Mouse (Mus musculus) lung, embryonic 15.5 days (tissue): Measurements from ENCODE around the gene Diras1. TPM values are rescaled to one million over a fixed set of nuclear protein-coding genes. Genes with fewer than 3 reads are reported as not detected.

Source experiments
- ATAC-seq: fragments of 200-750 bp; cut with Nextera tagmentation; 2 replicates; pipeline ENCODE4 v1.8.0; 2017; ENCODE audit warnings: moderate number of reproducible peaks, borderline replicate concordance; ENCODE audit not compliant: low FRiP score, low TSS enrichment; ENCODE audit errors: extremely low read depth
- H3K27ac ChIP-seq: fragments of 300-500 bp; sonication (generic); 2 replicates; pipeline ENCODE4 v1.5.1; 2015; ENCODE audit warnings: moderate library complexity, mild to moderate bottlenecking, inconsistent platforms
- H3K27me3 ChIP-seq: fragments of 300-500 bp; sonication (generic); 2 replicates; pipeline ENCODE4 v1.6.1; 2015; ENCODE audit warnings: inconsistent platforms
- H3K36me3 ChIP-seq: fragments of 300-500 bp; sonication (generic); 2 replicates; pipeline ENCODE4 v1.6.1; 2015; ENCODE audit warnings: inconsistent platforms
- H3K4me1 ChIP-seq: fragments of 300-500 bp; sonication (generic); 2 replicates; pipeline ENCODE4 v1.6.1; 2015; ENCODE audit warnings: inconsistent platforms
- H3K4me2 ChIP-seq: fragments of 300-500 bp; sonication (generic); 2 replicates; pipeline ENCODE4 v1.6.1; 2015; ENCODE audit warnings: inconsistent platforms, mild to moderate bottlenecking, moderate library complexity
- H3K4me3 ChIP-seq: fragments of 300-500 bp; sonication (generic); 2 replicates; pipeline ENCODE4 v1.5.1; 2015; ENCODE audit warnings: mild to moderate bottlenecking, inconsistent platforms
- H3K9ac ChIP-seq: fragments of 300-500 bp; sonication (generic); 2 replicates; pipeline ENCODE4 v1.6.1; 2015; ENCODE audit warnings: inconsistent platforms
- H3K9me3 ChIP-seq: fragments of 300-500 bp; sonication (generic); 2 replicates; pipeline ENCODE4 v1.6.1; 2016; ENCODE audit warnings: inconsistent platforms
- WGBS: fragments of 180-500 bp; shearing (Covaris S2); methylation state at CpG from one replicate; pipeline ENCODE4 v1.1.7; 2015; 5-methylcytosine and 5-hydroxymethylcytosine counted together
- polyA plus RNA-seq: library from polyadenylated mRNA; unstranded; fragments of >200 nt; fragmentation: Nextera tagmentation; extraction: Ambion mirVana; gene quantifications from 2 replicates; pipeline ENCODE4 v1.2.1, GENCODE M21; 2015

Diras1 gene
- polyA plus RNA-seq, 1 experiment from 2014 or later = 0.30 TPM

DNA sequence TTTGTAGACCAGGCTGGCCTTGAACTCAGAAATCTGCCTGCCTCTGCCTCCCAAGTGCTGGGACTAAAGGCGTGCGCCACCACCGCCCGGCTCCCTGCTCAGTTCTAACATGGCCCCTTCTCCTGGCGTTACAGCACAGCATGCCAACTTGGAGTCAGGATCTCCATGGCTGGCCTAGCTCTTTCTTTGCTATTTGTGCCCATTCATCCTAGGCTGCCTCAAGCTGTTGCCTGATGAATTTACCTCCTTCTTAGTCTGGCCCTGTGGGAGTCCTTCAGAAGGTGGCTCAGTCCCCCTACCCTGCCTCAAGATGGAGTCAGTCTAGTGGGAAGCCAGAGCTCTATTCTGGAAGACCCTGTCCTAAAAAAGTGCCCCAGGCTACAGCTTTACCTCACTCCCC is 1.4 kb upstream of the Diras1 start:
- H3K4me2 ChIP-seq = no peak overlapping the region
- no peak overlapping the region for H3K9ac ChIP-seq
- no peaks in the 10 kb centered on the region for H3K9me3 ChIP-seq
- H3K27me3 ChIP-seq = peaks cover 43% of the 10 kb centered on the region
- WGBS = 89% methylated on average over 5 of the region's 5 CpGs
- no peak overlapping the region for H3K4me3 ChIP-seq
- H3K27ac ChIP-seq = no peak overlapping the region
- peaks cover 5% of the 10 kb centered on the region for H3K4me1 ChIP-seq
- peaks cover 2% of the 10 kb centered on the region; the same call in 1 of the 2 replicates for H3K36me3 ChIP-seq
- ATAC-seq = no peak

DNA sequence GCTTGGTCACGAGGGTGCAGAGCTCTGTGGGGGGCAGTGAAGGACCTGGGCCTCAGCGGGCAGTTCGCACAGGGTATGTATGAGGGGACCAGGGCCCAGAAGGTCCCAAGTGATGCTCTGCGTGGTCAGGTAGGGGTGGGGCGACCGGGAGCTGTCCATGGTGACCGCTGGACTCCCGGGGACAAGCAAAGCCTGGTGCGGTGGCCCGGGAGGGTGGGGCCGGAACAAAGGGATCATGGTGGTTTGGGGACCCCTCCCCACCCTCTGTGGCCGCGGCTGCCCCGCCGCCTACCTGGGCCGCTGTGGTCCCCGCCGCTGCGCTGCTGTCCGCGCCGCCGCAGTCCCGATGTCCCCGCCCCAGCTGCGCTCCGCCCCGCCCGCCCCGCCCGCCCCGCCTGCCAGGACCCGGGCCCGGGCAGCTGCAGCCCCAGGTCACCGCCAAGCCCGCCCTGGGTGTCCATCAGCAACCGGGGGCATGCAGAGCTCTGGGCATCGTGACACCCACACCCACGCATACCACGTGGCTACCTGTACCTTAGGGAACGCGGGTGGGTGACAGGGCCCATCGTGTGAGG is 328 bp downstream of the Diras1 start:
- Histone ChIP-seq H3K9ac (no peak overlapping the region), H3K36me3 (no peaks in the 10 kb centered on the region), H3K27ac (no peak overlapping the region), H3K4me2 (peak overlapping the region; percentile 51), H3K27me3 (peaks cover 52% of the 10 kb centered on the region), H3K4me1 (peaks cover 5% of the 10 kb centered on the region), H3K9me3 (no peaks in the 10 kb centered on the region), H3K4me3 (peak overlapping the region; percentile 24)
- peak; percentile 6; the same call in 1 of the 2 replicates for ATAC-seq
- 3% methylated on average over 24 of the region's 43 CpGs for WGBS

DNA sequence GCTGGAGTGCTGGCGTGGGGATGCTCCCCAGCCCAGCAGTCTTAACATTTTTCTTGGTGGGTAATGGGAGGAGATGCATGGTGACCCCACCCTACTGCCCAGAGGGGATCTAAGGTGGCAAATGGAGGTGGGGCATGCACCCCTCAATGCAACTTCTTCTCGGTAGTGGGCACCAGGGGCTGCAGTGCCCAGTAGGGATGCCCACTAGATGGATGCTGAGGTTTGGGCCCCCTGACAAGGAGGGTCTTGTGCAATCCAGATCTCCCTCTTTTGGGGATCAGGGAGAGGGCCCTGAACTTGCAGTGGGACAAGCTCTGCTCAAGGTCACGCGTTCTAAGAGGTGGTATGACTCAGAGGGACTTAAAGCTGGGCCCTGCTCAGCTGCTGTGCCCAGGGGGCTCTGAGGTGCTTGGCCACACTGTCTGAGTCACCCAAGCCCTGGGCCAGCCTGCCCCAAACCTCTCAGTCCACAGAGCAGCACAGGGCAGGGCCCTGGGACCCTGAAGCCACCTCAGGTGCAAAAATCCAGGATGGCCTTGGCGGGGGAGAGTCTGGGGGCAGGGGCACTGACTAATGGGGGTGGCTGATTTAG is 1.0 kb downstream of the Diras1 start:
- ATAC-seq = no peak
- no peak overlapping the region for H3K4me2 ChIP-seq
- H3K27ac ChIP-seq = no peak overlapping the region
- no peak overlapping the region for H3K4me3 ChIP-seq
- no peaks in the 10 kb centered on the region for H3K9me3 ChIP-seq
- no peak overlapping the region for H3K9ac ChIP-seq
- H3K27me3 ChIP-seq = peaks cover 52% of the 10 kb centered on the region
- peaks cover 5% of the 10 kb centered on the region for H3K4me1 ChIP-seq
- 69% methylated on average over 5 of the region's 5 CpGs for WGBS
- H3K36me3 ChIP-seq = no peaks in the 10 kb centered on the region

DNA sequence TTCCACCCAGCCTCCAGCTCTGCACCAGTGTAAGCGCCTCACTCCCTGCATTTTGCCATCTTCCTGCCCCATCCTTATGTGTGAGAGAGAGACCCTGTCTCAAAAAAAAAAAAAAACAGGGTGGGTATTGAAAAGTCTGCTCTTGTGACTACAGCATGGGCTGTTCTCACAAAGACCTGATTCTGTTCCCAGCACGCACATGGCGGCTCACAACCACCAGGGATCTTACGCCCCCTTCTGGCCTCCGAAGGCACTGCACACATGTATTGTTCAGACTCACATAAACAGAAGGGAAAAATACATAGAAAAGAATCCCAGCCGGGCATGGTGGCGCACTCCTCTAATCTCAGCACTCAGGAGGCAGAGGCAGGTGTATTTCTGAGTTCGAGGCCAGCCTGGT is 2.7 kb downstream of the Diras1 start:
- H3K27ac ChIP-seq = no peak overlapping the region
- 51% methylated on average over 8 of the region's 8 CpGs for WGBS
- no peak overlapping the region for H3K4me2 ChIP-seq
- H3K9me3 ChIP-seq = no peaks in the 10 kb centered on the region
- H3K36me3 ChIP-seq = no peaks in the 10 kb centered on the region
- no peak overlapping the region for H3K4me3 ChIP-seq
- H3K27me3 ChIP-seq = peaks cover 52% of the 10 kb centered on the region
- peaks cover 5% of the 10 kb centered on the region for H3K4me1 ChIP-seq
- no peak for ATAC-seq
- no peak overlapping the region for H3K9ac ChIP-seq

DNA sequence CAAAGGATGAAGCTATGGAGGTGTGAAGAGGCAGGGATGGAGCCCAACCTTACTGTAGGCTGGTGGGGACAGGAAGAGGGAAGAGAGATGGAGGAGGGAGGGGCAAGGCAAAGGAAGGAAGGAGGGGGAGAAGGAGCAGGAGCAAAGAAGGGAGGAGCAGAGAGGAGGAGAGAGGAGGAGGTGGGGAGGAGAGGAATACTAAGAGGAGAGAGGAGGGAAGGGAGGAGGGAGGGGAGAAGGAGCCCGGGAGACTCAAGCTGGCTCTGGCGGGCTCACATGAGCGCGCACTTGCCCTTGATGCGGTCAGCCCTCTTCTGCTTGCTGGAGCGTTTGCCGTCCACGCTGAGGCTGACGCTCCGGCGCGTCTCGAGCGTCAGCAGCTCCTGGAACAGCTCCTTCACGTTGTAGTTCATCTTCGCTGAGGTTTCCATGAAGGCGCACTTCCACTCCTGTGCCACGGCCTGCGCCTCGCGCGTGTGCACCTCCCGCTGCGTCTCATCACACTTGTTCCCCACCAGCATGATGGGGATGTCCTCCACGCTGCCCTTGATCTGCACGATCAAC is 3.8 kb downstream of the Diras1 start:
- H3K9ac ChIP-seq = no peak overlapping the region
- peaks cover 5% of the 10 kb centered on the region for H3K4me1 ChIP-seq
- no peak overlapping the region for H3K27ac ChIP-seq
- ATAC-seq = no peak
- H3K4me2 ChIP-seq = no peak overlapping the region
- 8% methylated on average over 25 of the region's 26 CpGs for WGBS
- peaks cover 52% of the 10 kb centered on the region for H3K27me3 ChIP-seq
- no peak overlapping the region for H3K4me3 ChIP-seq
- no peaks in the 10 kb centered on the region for H3K36me3 ChIP-seq
- H3K9me3 ChIP-seq = no peaks in the 10 kb centered on the region

DNA sequence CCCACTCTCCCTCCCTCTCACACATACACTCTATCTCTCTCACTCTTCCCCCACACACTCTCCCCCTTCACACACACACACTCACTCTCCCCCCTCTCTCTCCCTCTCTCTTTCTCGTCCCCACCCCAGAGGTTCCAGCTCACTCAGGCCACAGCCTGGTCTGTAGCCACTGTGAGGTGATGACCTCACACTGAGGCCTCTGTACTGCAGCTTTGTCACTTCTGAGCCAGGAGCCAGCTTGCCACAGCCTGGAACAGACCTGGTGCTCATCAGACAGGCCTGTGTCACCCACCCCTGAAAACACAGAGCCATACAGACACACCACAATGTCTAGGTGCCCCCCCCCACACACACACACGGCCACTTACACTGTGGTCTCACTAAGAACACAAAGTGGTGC is 5.3 kb downstream of the Diras1 start:
- peaks cover 40% of the 10 kb centered on the region for H3K27me3 ChIP-seq
- peaks cover 5% of the 10 kb centered on the region for H3K4me1 ChIP-seq
- WGBS = 41% methylated on average over 2 of the region's 2 CpGs
- no peak overlapping the region for H3K27ac ChIP-seq
- ATAC-seq = no peak
- no peak overlapping the region for H3K4me3 ChIP-seq
- H3K4me2 ChIP-seq = no peak overlapping the region
- H3K36me3 ChIP-seq = no peaks in the 10 kb centered on the region
- H3K9ac ChIP-seq = no peak overlapping the region
- no peaks in the 10 kb centered on the region for H3K9me3 ChIP-seq

DNA sequence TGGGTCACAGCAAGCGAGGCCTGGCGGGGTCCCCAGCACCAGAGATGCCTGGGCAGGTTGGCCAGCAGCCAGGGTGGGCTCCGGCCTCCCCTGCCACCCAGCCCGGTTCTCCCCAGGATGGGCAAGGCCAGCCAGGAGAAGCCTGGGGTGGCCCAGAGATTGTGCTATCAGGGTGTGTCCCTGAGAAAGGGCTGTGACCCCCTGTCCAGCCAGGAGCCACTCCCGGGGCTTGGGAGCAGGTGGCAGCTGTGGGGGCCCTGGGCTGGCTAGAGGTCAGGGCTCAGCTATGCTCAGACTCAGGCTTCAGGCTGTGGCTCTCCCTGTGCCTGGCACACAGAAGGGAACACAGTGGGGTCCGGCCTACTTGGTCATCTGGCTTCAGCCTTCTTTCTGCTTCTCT is 5.8 kb downstream of the Diras1 start:
- Histone ChIP-seq H3K4me3 (no peak overlapping the region), H3K9ac (no peak overlapping the region), H3K27me3 (peaks cover 35% of the 10 kb centered on the region), H3K4me2 (no peak overlapping the region), H3K4me1 (0 out of 2 replicates have a peak, but pooled peaks cover 4% of the 10 kb centered on the region), H3K9me3 (no peaks in the 10 kb centered on the region), H3K36me3 (no peaks in the 10 kb centered on the region), H3K27ac (no peak overlapping the region)
- no peak for ATAC-seq
- 66% methylated on average over 6 of the region's 6 CpGs for WGBS

DNA sequence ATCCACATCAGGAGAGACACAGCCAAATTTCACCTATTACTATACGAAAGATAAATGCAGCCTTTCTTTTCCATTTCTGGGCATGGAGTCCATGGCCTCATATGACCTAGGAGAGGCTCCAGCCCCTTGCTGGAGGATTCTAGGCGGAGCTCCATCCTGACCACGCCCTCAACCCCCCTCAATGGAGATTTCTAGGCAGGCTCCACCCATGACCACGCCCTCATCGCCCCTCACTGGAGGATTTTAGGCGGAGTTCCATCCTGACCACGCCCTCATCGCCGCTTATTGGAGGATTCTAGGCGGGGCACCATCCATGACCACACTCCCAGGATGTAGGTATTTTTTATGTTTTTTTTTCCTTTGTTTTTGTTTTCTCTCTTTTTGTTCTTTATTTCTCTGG is 7.1 kb downstream of the Diras1 start:
- 36% methylated on average over 10 of the region's 10 CpGs for WGBS
- Histone ChIP-seq H3K27ac (no peak overlapping the region), H3K36me3 (no peaks in the 10 kb centered on the region)

DNA sequence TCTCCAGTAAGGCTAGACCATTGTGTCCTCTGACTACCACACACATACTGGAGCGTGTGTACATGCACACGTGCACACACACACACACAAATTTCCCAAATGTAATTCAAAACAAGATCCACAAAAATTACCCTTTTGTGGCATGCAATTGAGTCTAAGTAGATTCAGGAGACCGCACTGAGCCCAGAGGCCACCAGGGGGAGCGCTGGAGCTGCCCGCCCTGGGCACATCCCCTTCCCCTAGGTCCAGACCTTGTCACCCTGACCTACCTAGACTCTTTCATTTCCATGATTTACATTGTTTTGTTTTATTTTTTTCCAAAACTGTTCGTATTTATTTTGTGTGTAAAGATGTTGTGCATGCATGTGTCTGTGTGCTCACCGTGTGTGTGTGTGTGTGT is 8.8 kb downstream of the Diras1 start:
- Histone ChIP-seq H3K9ac (no peak overlapping the region), H3K36me3 (no peaks in the 10 kb centered on the region), H3K4me2 (no peak overlapping the region), H3K4me1 (0 out of 2 replicates have a peak, but pooled peaks cover 4% of the 10 kb centered on the region), H3K27ac (no peak overlapping the region), H3K9me3 (no peaks in the 10 kb centered on the region), H3K27me3 (peaks cover 7% of the 10 kb centered on the region; the same call in 1 of the 2 replicates), H3K4me3 (no peak overlapping the region)
- ATAC-seq = no peak
- WGBS = 7% methylated on average over 7 of the region's 7 CpGs

More for the DNA sequence above, 7.1 kb downstream of the Diras1 start:
- Histone ChIP-seq H3K4me2 (no peak overlapping the region), H3K9ac (no peak overlapping the region), H3K9me3 (no peaks in the 10 kb centered on the region), H3K4me1 (0 out of 2 replicates have a peak, but pooled peaks cover 4% of the 10 kb centered on the region), H3K4me3 (no peak overlapping the region), H3K27me3 (peaks cover 23% of the 10 kb centered on the region)
- no peak for ATAC-seq

DNA sequence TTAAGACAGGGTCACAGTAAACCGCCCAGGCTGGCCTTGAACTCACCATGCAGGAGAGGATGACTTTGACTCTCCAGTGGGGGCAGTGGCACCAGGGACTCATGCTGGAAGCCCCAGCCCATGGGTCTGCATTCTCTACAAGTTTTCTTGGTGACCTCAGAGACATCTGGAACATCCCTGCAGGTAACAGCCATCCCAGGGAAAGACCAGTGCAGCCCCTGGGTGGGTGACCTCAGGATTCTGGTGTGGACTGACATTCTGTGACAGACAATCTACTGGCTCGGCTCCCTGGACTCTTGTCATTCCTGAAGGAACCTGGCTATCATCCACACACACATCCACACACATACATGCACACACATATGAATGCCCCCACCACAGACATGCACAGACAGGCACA is 9.8 kb downstream of the Diras1 start:
- H3K36me3 ChIP-seq = no peaks in the 10 kb centered on the region
- no peak for ATAC-seq
- H3K27ac ChIP-seq = no peak overlapping the region
- no peak overlapping the region for H3K9ac ChIP-seq
- H3K4me3 ChIP-seq = no peak overlapping the region
- no peak overlapping the region for H3K4me2 ChIP-seq
- 0 out of 2 replicates have a peak, but pooled peaks cover 4% of the 10 kb centered on the region for H3K4me1 ChIP-seq
- WGBS = 80% methylated on average over 2 of the region's 2 CpGs
- no peaks in the 10 kb centered on the region for H3K9me3 ChIP-seq
- no peaks in the 10 kb centered on the region for H3K27me3 ChIP-seq

DNA sequence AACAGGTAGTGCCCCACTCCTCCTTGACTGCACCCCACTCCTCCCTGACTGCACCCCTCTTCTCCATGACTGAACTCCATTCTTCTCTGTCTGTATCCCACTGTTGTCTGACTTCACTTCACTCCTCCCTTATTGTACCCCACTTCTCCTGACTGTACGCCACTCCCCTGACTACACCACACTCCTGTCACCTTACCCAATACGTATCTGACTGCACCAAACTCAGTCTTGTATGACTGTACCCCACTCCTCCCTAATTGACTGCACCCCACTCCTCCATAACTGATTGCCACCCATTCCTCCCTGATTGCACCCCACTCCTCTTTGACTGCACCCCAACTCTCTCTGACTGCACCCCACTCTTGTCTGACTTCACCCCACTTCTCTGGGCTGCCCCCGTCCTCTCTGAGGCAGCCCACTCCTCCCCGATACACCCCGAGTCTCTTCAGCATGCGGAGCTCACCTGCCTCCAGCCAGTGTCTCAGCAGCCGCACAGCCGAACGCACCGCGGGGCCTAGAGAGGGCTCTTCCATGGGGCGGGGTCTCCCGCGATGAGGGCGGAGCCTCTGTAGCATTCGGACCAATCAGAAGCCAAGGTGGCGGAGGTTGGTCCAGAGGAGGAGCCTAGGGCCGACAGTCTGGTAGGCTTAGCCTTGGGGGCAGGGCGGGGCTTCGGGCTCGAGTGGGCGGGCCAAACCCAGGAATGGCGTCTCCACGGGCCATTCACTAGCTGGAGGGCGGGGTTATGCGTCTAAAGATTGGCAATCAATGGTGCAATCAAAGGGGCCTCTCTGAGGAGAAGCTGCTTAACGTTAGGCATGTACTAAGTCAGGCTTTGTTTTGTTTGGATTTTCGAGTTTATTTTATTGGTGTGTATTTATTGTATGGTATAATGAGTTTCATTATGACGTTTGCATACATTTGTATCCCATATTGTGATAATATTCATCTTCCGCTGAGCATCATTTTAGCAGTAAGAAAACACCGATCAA is 10.8 kb downstream of the Diras1 start, which contains the start of gene Gng7:
Gene Gng7, minus strand, starts transcription at position 553 of the 992 bp plus-strand sequence.
- no peak within 1 kb of the TSS for H3K27ac ChIP-seq
- H3K36me3 ChIP-seq = no peaks in the 10 kb centered on the region
- WGBS = 9% methylated on average over 31 of the region's 31 CpGs
- H3K4me3 ChIP-seq = peak within 1 kb of the TSS; percentile 46
- peak within 1 kb of the TSS; percentile 71 for H3K4me2 ChIP-seq
- no peaks in the 10 kb centered on the region for H3K27me3 ChIP-seq
- peak; percentile 96 for ATAC-seq
- no peaks in the 10 kb centered on the region for H3K9me3 ChIP-seq
- H3K9ac ChIP-seq = peak within 1 kb of the TSS; percentile 20; the same call in 1 of the 2 replicates
- 0 out of 2 replicates have a peak, but pooled peaks cover 4% of the 10 kb centered on the region for H3K4me1 ChIP-seq
